Mouse (Mus musculus) heart, postnatal 25 days (tissue): Measurements from ENCODE around the gene 1500011B03Rik. TPM values are rescaled to one million over a fixed set of nuclear protein-coding genes. Genes with fewer than 3 reads are reported as not detected.

ENCODE experiments used
- DNase-seq: peaks from one replicate; pipeline ENCODE4 v3.0.0; 2022; ENCODE audit warnings: low spot score
- intact Hi-C: fragments of 180-260 bp; cut with DNase I; formaldehyde crosslinking; loops from one replicate; pipeline ENCODE4 v1.15.1; 2025
- total RNA-seq, 2 experiments: library from RNA; stranded (reverse); gene quantifications; 2 replicates each; pipeline ENCODE4 v1.2.3; 2021

Gene 1500011B03Rik
- total RNA-seq, 2 experiments from 2014 or later = 5.1 to 5.7 TPM

GRCm38 (mm10) chr5:114813525-114814181, 9.6 kb downstream of the 1500011B03Rik start:
- intact Hi-C loops = no loop called here
- peak; percentile 62 for DNase-seq

GRCm38 (mm10) chr5:114809826-114810225, 13.4 kb downstream of the 1500011B03Rik start:
- intact Hi-C loops = loop anchor here (5.0 kb wide), 1 partner anchor 103 kb away; the partner anchor contains the start of gene Tchp
- no peak for DNase-seq

DNA sequence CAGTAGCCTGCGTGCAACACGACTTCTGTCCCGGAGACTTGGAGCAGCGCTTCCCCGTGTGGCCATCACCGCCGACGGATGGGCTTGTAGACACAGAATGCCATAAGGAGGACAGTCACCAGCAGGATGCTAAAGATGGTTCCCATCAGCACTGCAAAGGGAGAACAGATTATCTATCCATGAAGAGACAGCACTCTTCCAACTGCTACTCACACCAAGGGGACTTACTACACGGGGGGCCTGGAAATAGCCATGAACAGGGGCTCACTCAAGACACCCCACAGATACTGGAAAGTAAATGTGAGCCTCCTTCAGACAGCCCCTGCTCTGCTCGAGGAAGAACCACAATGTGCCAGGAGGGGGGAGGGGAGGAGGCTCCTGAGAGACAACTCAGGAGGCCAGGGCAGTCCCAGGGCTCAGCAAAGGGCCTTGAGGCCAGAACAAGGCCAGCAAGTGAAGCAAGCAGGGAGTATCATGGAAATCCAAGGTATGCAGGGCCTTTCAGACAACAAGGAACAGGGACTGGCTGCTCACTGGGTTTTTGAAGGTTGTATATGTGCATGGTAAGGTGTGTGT, 14.0 kb downstream of the 1500011B03Rik start:
- intact Hi-C loops = loop anchor here (5.0 kb wide), 1 partner anchor 102 kb away; the partner anchor contains the start of gene Tchp

GRCm38 (mm10) chr5:114808385-114808784, 14.9 kb downstream of the 1500011B03Rik start:
- no peak for DNase-seq
- intact Hi-C loops = loop anchor here (5.0 kb wide), 1 partner anchor 101 kb away; the partner anchor contains the start of gene Tchp

More for the DNA sequence above, 14.0 kb downstream of the 1500011B03Rik start:
- no peak for DNase-seq

GRCm38 (mm10) chr5:114807893-114808292, 15.4 kb downstream of the 1500011B03Rik start:
- intact Hi-C loops = loop anchor here (2.0 to 5.0 kb wide), 2 partner anchors 33 to 101 kb away; partner anchors contain the start of genes Ankrd13a, Git2 and Tchp
- DNase-seq = no peak

DNA sequence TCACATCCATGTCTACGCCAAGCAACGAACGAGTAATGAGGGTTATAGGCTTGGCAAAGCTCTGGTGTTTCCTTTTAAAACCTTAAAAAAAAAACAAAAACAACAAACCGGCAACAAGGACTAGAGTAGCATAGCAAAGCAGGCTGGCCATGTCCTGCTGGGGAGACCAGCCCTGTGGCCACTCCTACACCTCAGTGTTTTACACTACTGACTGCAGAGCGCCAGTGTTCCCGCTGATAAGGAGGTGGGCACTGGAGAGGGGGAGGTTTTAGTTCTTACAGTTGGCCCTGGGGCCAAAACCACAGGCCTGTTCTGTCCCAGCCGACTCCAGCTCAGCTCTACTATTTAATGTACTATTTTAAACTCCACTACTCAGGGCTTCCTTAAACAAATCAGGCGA, 15.8 kb downstream of the 1500011B03Rik start:
- DNase-seq = no peak
- intact Hi-C loops = loop anchor here (2.0 to 5.0 kb wide), 2 partner anchors 33 to 100 kb away; partner anchors contain the start of genes Ankrd13a, Git2 and Tchp

GRCm38 (mm10) chr5:114807063-114807462, 16.2 kb downstream of the 1500011B03Rik start:
- intact Hi-C loops = loop anchor here (2.0 to 5.0 kb wide), 2 partner anchors 32 to 100 kb away; partner anchors contain the start of genes Ankrd13a, Git2 and Tchp
- DNase-seq = no peak

- intact Hi-C loops = loop anchor here (2.0 to 5.0 kb wide), 2 partner anchors 32 to 99 kb away; partner anchors contain the start of genes Ankrd13a, Git2 and Tchp
- DNase-seq = no peak
Observed at GRCm38 (mm10) chr5:114806636-114807035, 16.6 kb downstream of the 1500011B03Rik start.

- intact Hi-C loops = loop anchor here (2.0 to 5.0 kb wide), 2 partner anchors 31 to 98 kb away; partner anchors contain the start of genes Ankrd13a, Git2 and Tchp
- DNase-seq = no peak
Observed at GRCm38 (mm10) chr5:114805436-114806350, 17.6 kb downstream of the 1500011B03Rik start.

- intact Hi-C loops = loop anchor here (5.0 kb wide), 1 partner anchor 98 kb away; the partner anchor contains the start of gene Tchp
- DNase-seq = no peak
Observed at GRCm38 (mm10) chr5:114804958-114805357, 18.3 kb downstream of the 1500011B03Rik start.

GRCm38 (mm10) chr5:114804335-114804734, 18.9 kb downstream of the 1500011B03Rik start:
- intact Hi-C loops = no loop called here
- no peak for DNase-seq

- intact Hi-C loops = no loop called here
Observed at GRCm38 (mm10) chr5:114803231-114803630, 20.0 kb downstream of the 1500011B03Rik start.

DNA sequence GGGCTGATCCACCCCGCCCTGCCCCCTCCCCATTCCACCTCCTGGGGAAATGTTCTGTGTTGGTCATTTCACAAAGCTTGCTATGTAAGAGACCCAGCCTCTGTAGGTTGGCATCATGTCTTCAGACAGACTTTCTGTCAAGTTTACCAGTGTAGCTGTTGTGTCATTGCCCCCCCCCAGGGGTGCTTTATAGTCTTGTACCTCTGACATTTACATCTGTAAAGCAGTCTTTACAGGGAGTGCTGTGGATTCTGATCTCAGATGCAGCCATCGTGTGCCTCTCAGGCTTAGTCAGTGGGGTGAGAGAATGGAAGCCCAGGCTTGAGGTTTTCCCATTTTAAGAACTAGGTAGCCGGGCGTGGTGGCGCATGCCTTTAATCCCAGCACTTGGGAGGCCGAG, 21.4 kb downstream of the 1500011B03Rik start:
- intact Hi-C loops = loop anchor here (2.0 kb wide), 1 partner anchor 17 kb away; no protein-coding TSS in a partner anchor
- DNase-seq = no peak

More at GRCm38 (mm10) chr5:114803231-114803630, 20.0 kb downstream of the 1500011B03Rik start:
- no peak for DNase-seq

DNA sequence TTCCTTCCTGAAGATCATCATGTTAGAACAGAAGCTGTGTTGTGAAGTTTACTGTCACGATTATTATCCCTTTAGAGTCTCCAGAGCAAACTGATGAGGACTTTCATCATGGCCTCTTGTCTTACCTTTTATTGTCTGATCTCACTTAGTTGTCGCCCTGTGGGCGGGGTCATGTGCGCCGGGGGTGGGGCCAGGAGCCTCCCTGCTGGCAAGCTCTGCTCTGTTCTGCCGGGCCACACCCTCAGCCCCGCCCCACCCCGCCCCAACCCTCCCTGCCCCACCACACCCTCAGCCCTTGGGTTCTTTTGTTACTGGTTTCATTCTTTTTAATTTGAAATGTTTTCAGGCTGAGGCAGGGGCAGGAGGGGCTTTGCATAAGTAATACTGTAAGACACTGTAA, 22.2 kb downstream of the 1500011B03Rik start:
- intact Hi-C loops = loop anchor here (2.0 kb wide), 1 partner anchor 16 kb away; no protein-coding TSS in a partner anchor
- DNase-seq = no peak

DNA sequence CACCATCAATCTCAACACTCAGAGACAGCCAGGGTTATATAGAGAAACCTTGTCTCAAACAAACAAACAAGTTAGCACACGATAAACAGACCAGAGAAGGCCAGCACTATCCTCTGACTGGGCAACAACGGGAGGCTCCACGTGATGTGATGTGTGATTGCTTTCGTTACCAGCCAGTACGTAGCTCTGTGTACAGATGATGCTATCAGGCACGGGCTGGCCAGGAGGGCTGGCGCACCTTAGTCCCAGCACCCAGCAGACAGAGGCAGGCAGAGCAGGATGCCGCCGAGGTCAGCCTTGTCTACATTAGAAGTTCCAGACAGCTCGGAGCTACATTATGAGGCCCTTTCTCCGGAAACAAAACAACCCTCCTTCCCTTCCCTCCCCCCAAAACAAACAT, 23.4 kb downstream of the 1500011B03Rik start:
- intact Hi-C loops = loop anchor here (2.0 kb wide), 1 partner anchor 15 kb away; no protein-coding TSS in a partner anchor

DNA sequence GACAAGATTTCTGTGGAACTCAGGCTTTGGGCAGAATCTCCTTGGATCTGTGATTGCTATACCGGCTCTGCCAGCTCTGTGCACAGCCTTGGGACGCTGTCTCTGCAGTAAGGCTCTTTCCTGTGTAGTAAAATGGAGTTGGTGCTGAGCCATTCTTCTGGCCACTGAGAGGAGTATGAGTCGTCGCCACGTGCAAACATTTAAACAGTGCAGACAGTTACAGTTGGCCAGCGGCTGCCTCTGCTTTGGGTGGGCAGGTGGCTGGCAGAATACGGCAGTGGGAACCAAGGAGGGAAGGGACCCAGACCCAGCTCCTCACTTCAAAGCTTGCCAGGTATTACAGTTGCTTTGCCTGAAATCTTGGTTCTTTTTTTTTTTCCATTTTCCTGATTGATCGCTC, 26.0 kb downstream of the 1500011B03Rik start:
- no peak for DNase-seq
- intact Hi-C loops = no loop called here

More for the DNA sequence above, 23.4 kb downstream of the 1500011B03Rik start:
- DNase-seq = no peak

GRCm38 (mm10) chr5:114796299-114797012, 26.8 kb downstream of the 1500011B03Rik start:
- intact Hi-C loops = no loop called here
- DNase-seq = no peak

DNA sequence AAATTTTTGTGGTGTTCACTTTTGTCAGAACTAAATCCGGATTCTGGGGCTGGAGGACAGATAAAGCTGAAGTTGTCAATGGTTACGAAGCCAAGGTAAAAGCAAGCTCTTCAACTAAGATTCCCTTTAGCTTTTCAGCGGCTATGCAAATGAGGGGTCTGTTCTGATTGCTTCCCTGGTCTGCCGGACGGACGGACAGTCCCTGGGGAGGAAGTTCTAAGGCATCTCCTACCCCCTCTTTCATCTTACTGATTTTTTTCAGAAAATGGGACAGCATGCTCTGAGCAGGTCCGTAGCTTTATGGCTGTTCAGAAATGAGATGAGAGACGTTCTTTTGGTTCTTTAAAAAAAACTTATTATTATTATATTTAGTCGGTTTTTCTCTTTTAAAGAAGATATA, 27.6 kb downstream of the 1500011B03Rik start:
- intact Hi-C loops = no loop called here

GRCm38 (mm10) chr5:114795231-114795630, 28.0 kb downstream of the 1500011B03Rik start:
- DNase-seq = no peak
- intact Hi-C loops = no loop called here

More for the DNA sequence above, 27.6 kb downstream of the 1500011B03Rik start:
- no peak for DNase-seq
